Mouse (Mus musculus): ENCODE measurements around the gene Fem1a.

DNA sequence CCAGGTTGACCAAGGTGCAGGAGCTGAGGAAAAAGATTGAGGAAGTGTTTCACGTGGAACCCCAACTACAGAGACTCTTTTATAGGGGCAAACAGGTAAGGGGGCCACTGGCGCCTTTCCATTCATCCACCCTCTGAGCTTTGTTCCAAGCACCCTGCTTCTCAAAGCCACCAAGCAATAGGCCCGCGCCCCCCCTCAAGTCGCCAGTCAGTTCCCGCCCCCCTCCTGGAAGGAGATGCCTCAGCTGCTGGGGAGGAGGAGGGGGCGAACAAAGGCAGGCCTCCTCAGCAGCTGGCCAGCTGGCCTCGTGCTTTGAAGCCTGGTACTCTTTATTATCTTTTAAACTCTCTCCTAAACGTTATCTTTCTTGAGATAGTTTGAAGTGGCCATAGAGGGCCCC, 48.5 kb downstream of the Fem1a start:
- no peak for TF ChIP-seq POLR2A (IDR thresholded peaks at IDR 0.05; ENCODE audit: borderline replicate concordance, insufficient read depth, low read length)
- no peak for TF ChIP-seq CTCF (IDR thresholded peaks at IDR 0.05; ENCODE audit: borderline replicate concordance, insufficient read depth, low read depth, low read length)
